Mouse (Mus musculus) heart, postnatal 4 days (tissue): ENCODE data around the gene Slc16a1. TPM values are rescaled to one million over a fixed set of nuclear protein-coding genes. Genes with fewer than 3 reads are reported as not detected.
"Not testable (repeated sequence)": the region's sequence is repeated elsewhere in the genome, so short reads cannot be mapped to it uniquely, and the experiment has no call there.

Experiments used
- DNase-seq: peaks from one replicate; pipeline ENCODE4 v3.0.0; 2021
- total RNA-seq, 2 experiments: library from RNA; stranded (reverse); gene quantifications; 2 replicates each; pipeline ENCODE4 v1.2.3; 2021

The Slc16a1 gene
- total RNA-seq, 2 experiments from 2014 or later: 178 to 191 TPM

DNA sequence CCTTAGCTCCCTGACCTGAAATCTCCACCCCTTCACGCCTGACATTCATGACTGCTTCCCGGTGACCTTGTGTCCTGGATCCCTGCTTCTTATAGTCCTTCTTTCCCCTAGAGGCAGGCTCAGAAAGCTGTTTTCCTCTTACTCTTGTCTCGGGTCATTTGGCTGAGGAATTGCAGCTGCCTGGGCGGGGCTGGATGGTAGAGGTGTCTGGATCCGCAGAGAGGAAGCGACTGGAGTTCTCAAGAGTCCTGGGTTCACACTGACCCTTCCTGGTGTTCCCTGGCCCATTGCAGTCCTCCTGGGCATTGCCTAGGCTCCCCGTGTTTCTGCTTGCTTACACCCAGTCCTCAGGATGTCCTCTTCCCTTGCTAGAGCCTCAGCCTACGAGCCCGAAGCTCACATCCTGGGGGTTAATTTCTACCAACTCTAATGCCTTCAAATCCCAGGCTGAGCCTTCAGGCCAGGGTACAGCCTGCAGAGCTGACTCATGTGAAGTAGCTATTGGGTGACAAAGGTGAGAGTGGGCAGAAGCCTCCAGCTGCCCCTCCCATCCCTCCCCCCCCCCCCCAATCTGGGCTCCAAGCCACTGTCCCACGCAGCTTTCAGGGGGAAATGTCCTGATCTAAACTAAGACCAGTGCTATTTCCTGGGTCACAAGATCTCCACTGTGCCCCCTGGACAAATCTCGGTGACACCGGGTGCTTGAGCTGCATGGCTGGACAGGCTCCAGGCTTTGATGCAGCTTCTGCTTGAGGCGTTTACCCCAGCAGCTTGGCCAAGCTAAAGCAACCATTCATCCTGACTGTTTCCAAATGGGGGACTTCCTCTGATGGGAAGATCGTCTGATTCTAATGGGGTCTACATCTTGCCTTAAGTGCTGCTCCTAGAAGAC, 36.1 kb downstream of the Slc16a1 start:
- peak; percentile 60 for DNase-seq

DNA sequence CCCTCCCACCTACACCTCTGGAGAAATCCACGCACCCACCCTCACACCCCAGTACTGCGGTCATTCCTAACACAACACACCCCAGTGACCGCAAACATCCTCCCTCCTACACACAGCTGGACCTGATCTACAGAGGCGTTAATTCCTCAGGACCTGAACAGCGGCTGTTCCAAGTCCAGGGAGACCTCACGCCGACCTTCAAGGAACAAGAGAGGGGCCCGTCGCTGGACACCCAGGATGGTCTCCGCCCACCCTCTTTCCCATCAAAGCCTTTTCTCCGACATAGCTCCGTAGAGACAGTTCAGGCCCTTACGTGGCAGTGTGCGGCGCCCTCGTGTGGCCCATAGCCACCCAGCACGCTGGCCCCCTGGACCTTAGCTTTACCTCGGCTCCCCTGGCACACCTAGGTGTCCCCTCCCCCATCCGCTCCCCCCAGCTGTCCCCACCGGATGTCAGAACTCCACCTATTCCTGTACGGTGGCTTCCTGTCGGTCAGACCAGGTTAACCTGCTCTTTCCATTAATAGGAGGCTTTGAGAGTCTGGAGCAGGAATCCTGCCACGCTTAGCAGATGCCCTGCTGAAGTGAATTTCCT, 36.9 kb downstream of the Slc16a1 start:
- peak; percentile 85 for DNase-seq

DNA sequence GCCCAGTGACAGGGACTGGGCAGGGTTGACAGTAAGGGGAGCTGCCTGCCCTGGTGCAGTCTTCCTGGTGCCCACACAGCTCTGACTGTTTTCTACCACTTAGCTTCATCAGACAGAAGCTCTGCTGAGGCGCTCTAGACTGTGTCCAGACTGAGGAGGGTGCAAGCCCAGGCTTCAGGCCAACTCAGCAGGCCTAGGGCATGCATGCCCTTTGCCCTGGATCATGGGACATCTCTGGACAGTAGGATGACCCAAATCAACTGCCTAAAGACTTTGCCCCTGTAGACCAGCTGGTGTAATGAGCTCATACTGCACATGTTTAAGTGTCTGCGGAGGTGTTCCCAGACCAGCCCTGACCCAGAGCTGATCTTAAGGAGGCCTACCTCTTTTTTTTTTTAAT, 39.3 kb downstream of the Slc16a1 start:
- DNase-seq: no peak

GRCm38 (mm10) chr3:104678826-104679225, 40.4 kb downstream of the Slc16a1 start:
- no peak for DNase-seq

GRCm38 (mm10) chr3:104682671-104683504, 44.4 kb downstream of the Slc16a1 start:
- DNase-seq: peak; percentile 76

DNA sequence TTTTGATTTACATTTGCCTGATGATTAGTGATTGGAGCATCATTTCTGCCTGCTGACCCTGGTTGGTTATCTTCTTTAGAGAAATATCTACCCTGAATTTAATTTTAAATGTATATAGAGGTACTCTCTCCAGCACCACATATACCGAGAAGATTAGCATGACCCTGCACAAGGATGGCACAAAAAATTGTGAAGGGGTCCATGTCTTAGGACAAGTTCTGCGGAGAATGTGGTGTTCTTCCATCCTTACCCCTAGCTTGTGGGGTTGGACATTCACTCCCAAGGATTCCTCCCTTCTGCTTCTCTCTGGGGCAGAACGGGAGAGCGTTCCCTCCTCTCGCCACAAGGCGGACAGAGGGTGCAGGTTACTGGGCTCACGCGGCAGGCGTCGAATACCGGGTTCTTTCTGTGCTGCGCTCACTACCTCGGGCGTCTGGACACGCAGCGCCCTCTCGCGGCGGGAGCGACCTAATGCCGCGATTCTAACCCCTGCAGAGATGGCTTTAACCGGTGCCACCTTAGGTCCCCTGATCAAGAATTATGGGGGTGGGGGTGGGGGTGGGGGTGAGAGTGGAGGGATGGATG, 62.4 kb downstream of the Slc16a1 start:
- DNase-seq: peak; percentile 89

- no peak for DNase-seq
Measured at GRCm38 (mm10) chr3:104701761-104702160, 63.3 kb downstream of the Slc16a1 start.

GRCm38 (mm10) chr3:104703941-104704340, 65.5 kb downstream of the Slc16a1 start:
- DNase-seq: no peak

- no peak for DNase-seq
Measured at GRCm38 (mm10) chr3:104706446-104706845, 68.0 kb downstream of the Slc16a1 start.

- DNase-seq: not testable (repeated sequence)
Measured at GRCm38 (mm10) chr3:104706951-104707771, 68.7 kb downstream of the Slc16a1 start.

GRCm38 (mm10) chr3:104707772-104708144, 69.3 kb downstream of the Slc16a1 start:
- DNase-seq: not testable (repeated sequence)

Other genes starting within 250 kb of the Slc16a1 start
- gene Lrig2, start 126.8 kb upstream of the Slc16a1 start, total RNA-seq: 10 to 100 TPM; 15.9 to 16.6 TPM
- gene Ppm1j, start 142.4 kb downstream of the Slc16a1 start, total RNA-seq: 10 to 100 TPM; 43.2 to 54.1 TPM
- gene Fam19a3, start 143.2 kb downstream of the Slc16a1 start, total RNA-seq: 1 to 10 TPM; 2.4 to 3.7 TPM
- gene Rhoc, start 149.7 kb downstream of the Slc16a1 start, total RNA-seq: 100 to 1,000 TPM; 280 to 281 TPM
- gene Mov10, start 179.9 kb downstream of the Slc16a1 start, total RNA-seq: 10 to 100 TPM; 17.1 to 17.2 TPM
- 10 to 100 TPM; 21.6 to 22.3 TPM for gene St7l, start 225.3 kb downstream of the Slc16a1 start, total RNA-seq
- 10 to 100 TPM; 85.2 to 91.6 TPM for gene Capza1, start 225.8 kb downstream of the Slc16a1 start, total RNA-seq